Mouse (Mus musculus) brain, adult 10 weeks (tissue): ENCODE results near the gene Hnrnpdl. TPM values are rescaled to one million over a fixed set of nuclear protein-coding genes. Genes with fewer than 3 reads are reported as not detected.

Experiments
- polyA plus RNA-seq: library from polyadenylated mRNA; stranded (reverse); fragments of 350-450 nt; fragmentation: Illumina TruSeq; extraction: RNeasy Lipid Tissue Mini Kit (QIAGEN cat#74804); gene quantifications from one replicate; pipeline ENCODE4 v1.2.3, GENCODE M21; 2015; ENCODE audit warnings: low read depth, low replicate concordance

Hnrnpdl gene
- 204 TPM for polyA plus RNA-seq

DNA sequence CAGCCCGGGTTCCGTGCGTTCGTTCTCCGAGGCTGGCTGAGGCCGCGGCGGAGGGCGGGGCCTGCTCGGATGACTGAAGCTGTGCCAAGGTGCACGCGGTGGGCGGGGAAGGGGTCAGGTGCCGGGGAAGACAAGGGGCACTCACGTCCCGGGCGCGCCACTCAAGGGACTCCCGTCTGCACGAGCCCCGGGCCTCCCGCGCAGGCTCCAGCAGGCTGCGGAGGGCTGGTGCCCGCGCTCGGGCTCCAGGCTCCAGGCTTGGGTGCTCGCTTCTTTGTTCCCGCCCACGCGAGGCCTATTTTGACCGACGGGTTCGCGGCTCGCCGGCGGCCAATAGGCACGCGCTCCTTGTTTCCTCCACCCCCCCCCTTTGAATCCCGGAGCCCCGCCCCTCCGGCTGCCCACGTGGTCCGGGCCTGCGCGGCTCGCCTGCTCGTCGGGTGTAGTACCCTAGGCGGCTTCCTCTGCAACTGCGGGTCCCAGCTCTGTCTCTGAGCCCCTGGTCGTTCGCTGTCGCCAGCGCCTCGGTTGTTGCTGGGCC, at the start of gene Hnrnpdl, which contains the start of gene Enoph1:
Gene Hnrnpdl, minus strand, starts transcription at position 63 of the 541 bp plus-strand sequence.
Gene Enoph1, plus strand, starts transcription at position 384 of the 541 bp plus-strand sequence.

Other genes with a start within 250 kb of the Hnrnpdl start
- not detected for gene Vamp9, start 133.4 kb downstream of the Hnrnpdl start, polyA plus RNA-seq
- gene Hnrnpd, start 60.7 kb downstream of the Hnrnpdl start, polyA plus RNA-seq = 146 TPM
- gene 4930524J08Rik, start 60.6 kb downstream of the Hnrnpdl start, polyA plus RNA-seq = 1.9 TPM
- gene Enoph1, start 321 bp upstream of the Hnrnpdl start, polyA plus RNA-seq = 60.1 TPM
- gene Tmem150c, start 120.1 kb upstream of the Hnrnpdl start, polyA plus RNA-seq = 37.8 TPM